Mouse (Mus musculus): ENCODE measurements around the gene Wfdc18. TPM values are rescaled to one million over a fixed set of nuclear protein-coding genes. Genes with fewer than 3 reads are reported as not detected.
A peak's percentile ranks its signal among the peaks of the same experiment; 100 is the strongest.

Gene Wfdc18
- total and polyA plus RNA-seq, 3 experiments: not detected

DNA sequence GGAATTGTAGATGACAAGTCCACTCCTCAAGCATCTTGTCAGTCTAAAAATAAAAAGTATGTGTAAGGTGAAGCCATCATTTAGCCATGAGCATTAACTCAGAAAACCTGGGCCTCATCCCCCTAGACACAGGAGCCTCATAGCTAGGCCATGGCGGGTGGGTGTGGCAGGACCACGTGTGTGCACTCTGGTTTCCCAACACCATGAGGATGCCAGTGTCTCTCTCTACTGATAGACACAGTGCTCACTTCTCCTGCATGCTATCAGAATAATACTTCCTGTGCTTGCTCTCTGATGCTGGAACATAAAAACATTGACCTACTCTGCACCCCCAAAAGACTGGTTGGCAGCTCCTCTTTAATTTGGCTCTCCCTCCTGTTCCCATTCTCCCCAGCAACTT, 27.1 kb downstream of the Wfdc18 start:
- no peaks in the 10 kb centered on the region for H3K9me3 ChIP-seq (replicated peaks; ENCODE audit: insufficient read depth, low read length)
- H3K27me3 ChIP-seq (ENCODE audit: control insufficient read depth in 1 of 2, insufficient read depth in 2 of 2, low read length in 2 of 2): peaks cover 7% of the 10 kb centered on the region in 2 experiments
- DNase-seq (ENCODE audit: low read depth, low spot score): no peak
- no peaks in the 10 kb centered on the region for H3K79me2 ChIP-seq (ENCODE audit: control insufficient read depth, insufficient read depth, low read length, poor library complexity)
- no peak overlapping the region for H3K4me3 ChIP-seq (ENCODE audit: control insufficient read depth in 1 of 2, insufficient read depth in 1 of 2, low read depth in 2 of 2, low read length in 2 of 2)
- no peak overlapping the region for H3K9ac ChIP-seq (ENCODE audit: control insufficient read depth, low read depth, low read length, poor library complexity, severe bottlenecking)
- no peaks in the 10 kb centered on the region for H3K36me3 ChIP-seq (ENCODE audit: control insufficient read depth in 1 of 2, insufficient read depth in 2 of 2, low read length in 2 of 2)
- TF ChIP-seq MXI1 (IDR thresholded peaks at IDR 0.05; ENCODE audit: low read depth, low read length) (no peak), MAX (IDR thresholded peaks at IDR 0.05; ENCODE audit: low read length) (no peak), GATA1 (IDR thresholded peaks at IDR 0.05; ENCODE audit: low read depth, low read length) (no peak), ZNF384 (IDR thresholded peaks at IDR 0.05; ENCODE audit: low read depth, low read length) (no peak), TAL1 (IDR thresholded peaks at IDR 0.05; ENCODE audit: low read length) (no peak), CHD1 (IDR thresholded peaks at IDR 0.05; ENCODE audit: low read depth, low read length) (no peak), KAT2A (conservative IDR thresholded peaks at IDR 0.05; ENCODE audit: low read depth, low read length) (no peak), USF1 (IDR thresholded peaks at IDR 0.05; ENCODE audit: low read depth, low read length) (no peak), CHD2 (IDR thresholded peaks at IDR 0.05; ENCODE audit: low read length) (no peak), NRF1 (IDR thresholded peaks at IDR 0.05; ENCODE audit: insufficient read depth, low read depth, low read length, poor library complexity, severe bottlenecking) (no peak), TBP (IDR thresholded peaks at IDR 0.05; ENCODE audit: low read depth, low read length) (no peak), MAZ (IDR thresholded peaks at IDR 0.05; ENCODE audit: low read depth, low read length) (no peak), NELFE (IDR thresholded peaks at IDR 0.05; ENCODE audit: low read depth, low read length) (no peak), CTCF (IDR thresholded peaks at IDR 0.05 in 2 of 3, conservative IDR thresholded peaks at IDR 0.05 in 1 of 3; ENCODE audit: control insufficient read depth in 1 of 3, insufficient read depth in 1 of 3, low read depth in 2 of 3, low read length in 3 of 3, poor library complexity in 1 of 3, severe bottlenecking in 1 of 3) (no peak), ZC3H11A (IDR thresholded peaks at IDR 0.05; ENCODE audit: low read depth, low read length) (no peak)
- no peaks in the 10 kb centered on the region for H3K4me1 ChIP-seq (ENCODE audit: control insufficient read depth in 1 of 2, insufficient read depth in 2 of 2, low read length in 2 of 2)
- no peak overlapping the region for H3K27ac ChIP-seq (ENCODE audit: control insufficient read depth, low read depth, low read length)

DNA sequence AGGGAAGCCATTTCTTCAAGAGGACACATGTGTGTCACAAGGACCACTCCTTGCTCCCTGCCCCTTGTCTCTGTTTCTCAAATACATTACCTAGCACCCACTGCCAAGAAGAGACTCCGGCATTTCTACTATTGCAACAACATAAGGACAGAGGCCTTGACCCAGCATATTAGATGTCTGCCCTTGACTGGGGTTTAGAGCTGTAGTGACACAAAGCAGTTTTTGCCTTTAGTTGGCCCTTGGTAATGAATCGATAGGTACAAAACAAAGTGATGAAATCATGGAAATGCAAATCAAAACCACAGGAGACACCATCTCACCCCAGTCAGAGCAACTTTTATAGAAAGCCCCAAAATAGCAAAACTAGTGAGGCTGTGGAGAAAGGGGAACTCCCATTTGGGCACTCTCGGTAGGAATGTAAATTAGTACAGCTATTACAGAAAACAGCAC, 28.3 kb downstream of the Wfdc18 start:
- no peak overlapping the region for H3K4me3 ChIP-seq (ENCODE audit: control insufficient read depth in 1 of 2, insufficient read depth in 1 of 2, low read depth in 2 of 2, low read length in 2 of 2)
- no peaks in the 10 kb centered on the region for H3K4me1 ChIP-seq (ENCODE audit: control insufficient read depth in 1 of 2, insufficient read depth in 2 of 2, low read length in 2 of 2)
- no peak for TF ChIP-seq ZKSCAN1 (IDR thresholded peaks at IDR 0.05; ENCODE audit: low read depth, low read length)
- TF ChIP-seq MAZ (IDR thresholded peaks at IDR 0.05; ENCODE audit: low read depth, low read length): no peak
- no peak for TF ChIP-seq CHD2 (IDR thresholded peaks at IDR 0.05; ENCODE audit: low read length)
- TF ChIP-seq POLR2A (IDR thresholded peaks at IDR 0.05; ENCODE audit: control insufficient read depth in 1 of 2, insufficient read depth in 1 of 2, low read depth in 1 of 2, low read length in 2 of 2, poor library complexity in 1 of 2): no peak
- TF ChIP-seq UBTF (IDR thresholded peaks at IDR 0.05; ENCODE audit: borderline replicate concordance, insufficient read depth, low read depth, low read length): no peak
- TF ChIP-seq NELFE (IDR thresholded peaks at IDR 0.05; ENCODE audit: low read depth, low read length): no peak
- no peak for TF ChIP-seq RCOR1 (IDR thresholded peaks at IDR 0.05; ENCODE audit: low read depth, low read length)
- TF ChIP-seq CHD1 (IDR thresholded peaks at IDR 0.05; ENCODE audit: low read depth, low read length): no peak
- no peak for TF ChIP-seq ETS1 (IDR thresholded peaks at IDR 0.05; ENCODE audit: low read depth, low read length)
- no peak for TF ChIP-seq SMC3 (IDR thresholded peaks at IDR 0.05; ENCODE audit: low read depth, low read length)
- TF ChIP-seq MXI1 (IDR thresholded peaks at IDR 0.05; ENCODE audit: low read depth, low read length): no peak
- TF ChIP-seq JUND (IDR thresholded peaks at IDR 0.05; ENCODE audit: low read depth, low read length): no peak
- TF ChIP-seq E2F4 (IDR thresholded peaks at IDR 0.05; ENCODE audit: borderline replicate concordance, low read depth, low read length): no peak
- H3K36me3 ChIP-seq (ENCODE audit: control insufficient read depth in 1 of 2, insufficient read depth in 2 of 2, low read length in 2 of 2): no peaks in the 10 kb centered on the region
- H3K27me3 ChIP-seq (ENCODE audit: control insufficient read depth in 1 of 2, insufficient read depth in 2 of 2, low read length in 2 of 2): peaks cover 7 to 10% of the 10 kb centered on the region in 2 experiments
- peak; percentile 37 for DNase-seq (ENCODE audit: low read depth, low spot score)
- H3K9ac ChIP-seq (ENCODE audit: control insufficient read depth, low read depth, low read length, poor library complexity, severe bottlenecking): no peak overlapping the region
- no peak overlapping the region for H3K27ac ChIP-seq (ENCODE audit: control insufficient read depth, low read depth, low read length)
- no peaks in the 10 kb centered on the region for H3K79me2 ChIP-seq (ENCODE audit: control insufficient read depth, insufficient read depth, low read length, poor library complexity)
- H3K9me3 ChIP-seq (replicated peaks; ENCODE audit: insufficient read depth, low read length): no peaks in the 10 kb centered on the region

Data from MEL (cell line).